Mouse (Mus musculus): ENCODE data around the gene Gm20822. TPM values are rescaled to one million over a fixed set of nuclear protein-coding genes. Genes with fewer than 3 reads are reported as not detected.
"Not testable (repeated sequence)": the region's sequence is repeated elsewhere in the genome, so short reads cannot be mapped to it uniquely, and the experiment has no call there.

The Gm20822 gene
- not detected for polyA plus RNA-seq (2021)

DNA sequence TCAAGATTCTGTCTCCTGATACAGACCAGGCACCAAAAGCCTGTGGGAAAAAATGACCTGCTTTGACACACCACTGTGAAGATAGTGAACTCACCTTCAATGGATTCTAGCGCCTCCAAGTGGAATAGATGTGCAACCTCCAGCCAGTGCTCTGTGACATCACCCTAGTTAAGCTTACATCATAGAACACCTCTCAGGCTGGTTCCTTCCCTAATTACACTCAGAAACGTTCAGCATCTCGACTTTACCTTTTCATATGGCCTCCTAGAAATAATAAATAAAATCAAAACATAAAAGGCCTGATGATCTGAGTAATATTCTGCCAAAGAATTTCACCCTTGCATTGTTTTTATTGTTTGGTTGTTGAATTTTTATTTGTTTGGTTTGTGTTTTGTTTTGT is at the start of gene Gm20822:
Gene Gm20822 (minus strand): TSS at position 101 of the 400 bp plus-strand sequence.
- in situ Hi-C loops (cut with MboI; ENCODE audit: low pct_unique_long_range_greater_than_20kb); ATAC-seq; CTCF ChIA-PET; DNase-seq (ENCODE audit: low read depth, low spot score); H3K27me3 ChIP-seq; POLR2A ChIA-PET: not testable (repeated sequence)
